15 mouse cellular contexts compared by ENCODE assay signal in genomic region chrX:159210892-159211583, GRCm38 (mm10). TPM values are rescaled to one million over a fixed set of nuclear protein-coding genes. Genes with fewer than 3 reads are reported as not detected.
DNase-seq lines count a peak whose midpoint lies in the region; ATAC-seq and TF ChIP-seq lines count a peak whose summit lies in the region.
"Had no signal": no experiment of that assay in that cellular context is flagged by ENCODE, and none has a peak within 500 bp of the region (broad histone marks: within the 10 kb centered on the region; RNA-seq: fewer than 3 reads in every experiment).

No protein-coding gene starts in this region.

- no peak for TF ChIP-seq CTCF in liver, postnatal 0 days (IDR thresholded peaks at IDR 0.05; ENCODE audit: low read depth)

- 45% methylated on average over 5 of the region's 5 CpGs for WGBS in liver, postnatal 0 days (ENCODE audit: insufficient replicate concordance)

- no peaks in the 10 kb centered on the region for H3K36me3 ChIP-seq in liver, postnatal 0 days (replicated peaks; ENCODE audit: insufficient read depth, low read length)
- H3K36me3 ChIP-seq: embryonic facial prominence, embryonic 10.5 days; heart, embryonic 12.5 days; hindbrain, embryonic 12.5 days had no signal

- H3K4me2 ChIP-seq in liver, postnatal 0 days (ENCODE audit: low read depth, low read length) = no peak overlapping the region
- H3K4me2 ChIP-seq: heart, embryonic 12.5 days; hindbrain, embryonic 12.5 days; liver, embryonic 11.5 days had no signal

- peak; percentile 16 for DNase-seq in lung, postnatal 25 days (ENCODE audit: low spot score)
- DNase-seq in lung, postnatal 4 days = no peak
- DNase-seq in natural killer cell, adult 2 months (ENCODE audit: low spot score in 2 of 2) = peak; percentile 8 to 13
- no peak for DNase-seq in liver, postnatal 0 days
- no peak for DNase-seq in urinary bladder, adult 18-20 months (ENCODE audit: low spot score in 2 of 2)
- no peak for DNase-seq in cerebellum, adult 9-11 months
- DNase-seq: adrenal gland, postnatal 14 days; cerebellum, adult 11-12 months; gastrocnemius, postnatal 25 days had no signal

- H3K4me3 ChIP-seq in liver, postnatal 0 days (ENCODE audit: low read depth, low read length) = no peak overlapping the region
- H3K4me3 ChIP-seq: embryonic facial prominence, embryonic 10.5 days; heart, embryonic 12.5 days; hindbrain, embryonic 12.5 days had no signal

- H3K27ac ChIP-seq in liver, postnatal 0 days (ENCODE audit: low read depth) = no peak overlapping the region
- H3K27ac ChIP-seq: embryonic facial prominence, embryonic 10.5 days; hindbrain, embryonic 12.5 days had no signal

- no peaks in the 10 kb centered on the region for H3K4me1 ChIP-seq in liver, postnatal 0 days (ENCODE audit: insufficient read depth)
- H3K4me1 ChIP-seq: embryonic facial prominence, embryonic 10.5 days; heart, embryonic 12.5 days; hindbrain, embryonic 12.5 days had no signal

- TF ChIP-seq EP300 in liver, postnatal 0 days (IDR thresholded peaks at IDR 0.05; ENCODE audit: low read depth) = no peak

- H3K27me3 ChIP-seq in liver, postnatal 0 days (ENCODE audit: insufficient read depth, low read length) = no peaks in the 10 kb centered on the region
- H3K27me3 ChIP-seq: heart, embryonic 12.5 days; hindbrain, embryonic 12.5 days had no signal

- H3K9me3 ChIP-seq in liver, postnatal 0 days (ENCODE audit: low read length) = no peaks in the 10 kb centered on the region
- H3K9me3 ChIP-seq: embryonic facial prominence, embryonic 10.5 days; heart, embryonic 12.5 days; hindbrain, embryonic 12.5 days had no signal

- peak; percentile 91 for ATAC-seq in CD4-positive, CD25-positive, alpha-beta regulatory T cell, adult 4 months
- ATAC-seq in common myeloid progenitor, adult 5-6 weeks (replicated peaks; ENCODE audit: low read depth, poor library complexity, severe bottlenecking) = peak; percentile 92
- no peak for ATAC-seq in liver, postnatal 0 days

- H3K9ac ChIP-seq in liver, postnatal 0 days (replicated peaks) = no peak overlapping the region
- H3K9ac ChIP-seq: heart, embryonic 12.5 days; hindbrain, embryonic 12.5 days had no signal

RNA-seq across cellular contexts. Expression of gene Rps6ka3, which starts 0.9 kb away (rescaled TPM):
- 1 to 10 TPM; 6.0 to 10.0 TPM for polyA plus RNA-seq in CD4-positive, CD25-positive, alpha-beta regulatory T cell, adult 4 months (2017; shearing (Covaris generic))
- total RNA-seq in common myeloid progenitor, adult 5-6 weeks (2017) = 41.2 and 60.5 TPM in 2 replicates
- polyA plus RNA-seq in liver, postnatal 0 days (2015; fragmentation: Nextera tagmentation; extraction: Ambion mirVana) = 1.3 and 1.7 TPM in 2 replicates

Comparison
In these comparisons a context has a peak if more than half of its experiments do, and no peak if none do; other contexts are left out.
1. DNase-seq: peak in lung, postnatal 25 days (single experiment) and natural killer cell, adult 2 months (2 of 2); none in lung, postnatal 4 days (0 of 2), liver, postnatal 0 days (single experiment), urinary bladder, adult 18-20 months (0 of 2) and cerebellum, adult 9-11 months (single experiment).